Mouse (Mus musculus) left cerebral cortex, postnatal 25 days (tissue): ENCODE measurements around the gene Ano4. TPM values are rescaled to one million over a fixed set of nuclear protein-coding genes. Genes with fewer than 3 reads are reported as not detected.
"Not testable (repeated sequence)": the region's sequence is repeated elsewhere in the genome, so short reads cannot be mapped to it uniquely, and the experiment has no call there.

Experiments
- DNase-seq, 2 experiments: peaks; one replicate each; pipeline ENCODE4 v3.0.0; 2022; ENCODE audit warnings: low spot score in 2 of 2, mixed read lengths in 1 of 2
- intact Hi-C: fragments of 180-260 bp; cut with DNase I; formaldehyde crosslinking; loops from one replicate; pipeline ENCODE4 v1.15.1; 2025
- total RNA-seq, 2 experiments: library from RNA; stranded (reverse); gene quantifications; 2 replicates each; pipeline ENCODE4 v1.2.3; 2021

Ano4 gene
- total RNA-seq, 2 experiments from 2014 or later, result 18.6 to 20.9 TPM

DNA sequence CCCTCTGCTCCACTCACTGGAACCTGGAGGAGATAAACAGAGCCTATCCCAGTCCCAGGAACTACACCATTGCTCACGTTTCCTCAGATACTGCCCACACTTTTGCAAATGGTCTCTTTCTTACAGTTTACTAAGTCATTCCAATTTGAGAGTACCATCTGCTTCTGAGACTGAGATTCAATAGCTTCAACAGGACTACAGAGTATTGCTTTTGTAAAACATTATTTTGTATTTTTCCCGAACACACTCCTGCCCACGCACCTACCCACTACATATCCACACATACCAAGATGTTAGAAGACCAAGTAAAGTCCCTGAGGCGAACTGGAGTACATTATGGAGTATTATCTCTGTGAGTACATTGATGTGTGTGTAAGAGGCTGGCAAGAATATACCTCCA is 166.6 kb downstream of the Ano4 start:
- intact Hi-C loops, result no loop called here
- DNase-seq, result peak; percentile 54 to 83

DNA sequence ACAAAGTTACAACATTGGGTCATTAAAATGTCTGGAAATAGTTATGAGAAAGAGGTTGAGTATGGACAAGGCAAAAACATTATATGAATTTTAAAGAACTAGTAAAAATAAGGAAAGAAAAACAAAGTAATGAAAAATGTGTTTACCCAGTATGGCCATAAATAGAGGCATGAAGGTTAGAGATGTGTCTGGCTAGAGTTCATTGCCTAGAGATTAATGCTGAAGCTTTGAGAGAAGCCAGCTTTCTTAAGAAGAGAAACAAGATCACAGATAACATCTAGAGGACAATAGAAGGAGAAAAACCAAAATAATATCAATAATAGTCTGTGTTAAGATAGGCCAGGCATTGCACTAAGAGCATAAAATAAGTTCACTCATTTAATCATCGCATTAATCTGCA is 180.0 kb downstream of the Ano4 start:
- no peak for DNase-seq
- intact Hi-C loops, result no loop called here

GRCm38 (mm10) chr10:89155502-89155901 is 189.1 kb downstream of the Ano4 start:
- intact Hi-C loops, result no loop called here
- no peak for DNase-seq

DNA sequence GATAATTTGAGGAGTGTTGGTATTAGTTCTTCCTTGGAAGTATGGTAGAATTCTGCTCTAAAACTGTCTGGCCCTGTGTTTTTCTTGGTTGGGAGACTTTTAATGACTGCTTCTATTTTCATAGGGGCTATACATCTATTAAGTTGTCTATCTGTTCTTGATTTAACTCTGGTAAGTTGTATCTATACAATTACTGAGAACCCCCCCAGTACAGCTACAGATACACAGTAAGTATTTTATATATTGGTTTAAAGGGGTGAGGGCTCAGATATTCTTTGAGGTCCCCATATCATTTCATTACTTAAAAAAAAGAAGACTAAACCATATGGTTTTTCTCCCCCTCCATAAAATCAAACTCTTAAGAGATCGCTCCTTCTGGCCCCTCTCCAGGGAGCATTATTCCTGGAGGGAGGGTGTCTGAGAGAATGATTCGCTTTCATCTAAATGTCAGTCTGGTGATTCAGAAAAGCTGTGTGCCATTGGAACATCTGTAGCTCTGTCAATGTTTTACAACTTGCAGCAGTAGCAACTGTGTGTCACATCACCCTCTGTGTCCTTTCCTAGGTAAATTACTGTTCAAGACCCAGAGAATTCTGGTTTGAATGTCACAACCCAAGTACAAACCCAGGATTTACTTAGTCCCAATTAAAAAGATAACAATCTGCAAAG is 189.6 kb downstream of the Ano4 start:
- peak; percentile 8 to 45 for DNase-seq
- intact Hi-C loops, result no loop called here

GRCm38 (mm10) chr10:89149166-89149565 is 195.4 kb downstream of the Ano4 start:
- intact Hi-C loops, result no loop called here
- no peak for DNase-seq

DNA sequence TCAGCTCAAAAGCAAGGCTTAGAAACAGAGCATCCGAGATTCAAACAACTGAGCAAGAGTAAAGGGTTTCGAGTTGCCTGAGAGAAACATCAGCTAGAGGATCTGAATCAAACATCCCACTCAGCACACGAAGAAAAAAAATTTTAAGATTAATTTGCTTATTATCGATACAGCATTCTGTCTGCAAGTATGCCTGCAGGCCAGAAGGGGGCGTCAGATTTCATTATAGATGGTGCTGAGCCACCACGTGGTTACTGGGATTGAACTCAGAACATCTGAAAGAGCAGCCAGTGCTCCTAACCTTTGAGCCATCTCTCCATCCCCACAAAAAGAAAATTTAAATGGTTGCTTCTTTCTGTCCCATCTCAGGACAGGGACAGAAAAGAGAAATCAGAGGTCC is 223.2 kb downstream of the Ano4 start:
- intact Hi-C loops, result no loop called here
- DNase-seq, result no peak

GRCm38 (mm10) chr10:89114381-89114780 is 230.2 kb downstream of the Ano4 start:
- no peak for DNase-seq
- intact Hi-C loops, result no loop called here

DNA sequence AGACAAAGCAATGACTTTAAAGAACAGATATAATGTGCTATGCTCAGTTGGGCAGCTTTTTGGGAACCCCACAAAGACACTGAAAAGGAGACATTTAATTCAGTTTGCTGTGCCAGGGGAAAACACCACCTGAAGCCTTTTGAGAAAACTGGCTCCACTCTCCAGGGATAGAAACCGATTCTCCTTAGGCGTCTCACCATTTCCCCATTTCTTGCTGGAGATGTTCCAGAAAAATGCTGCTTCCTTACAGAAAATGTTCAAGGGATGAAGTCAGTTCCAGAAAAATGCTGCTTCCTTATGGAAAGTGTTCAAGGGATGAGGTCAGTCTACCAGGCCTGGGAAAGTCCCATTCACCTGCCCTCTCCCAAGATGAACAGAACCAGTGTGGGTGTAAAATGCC is 233.1 kb downstream of the Ano4 start:
- peak in 1 of 2 experiments; percentile 27 for DNase-seq
- intact Hi-C loops, result no loop called here

DNA sequence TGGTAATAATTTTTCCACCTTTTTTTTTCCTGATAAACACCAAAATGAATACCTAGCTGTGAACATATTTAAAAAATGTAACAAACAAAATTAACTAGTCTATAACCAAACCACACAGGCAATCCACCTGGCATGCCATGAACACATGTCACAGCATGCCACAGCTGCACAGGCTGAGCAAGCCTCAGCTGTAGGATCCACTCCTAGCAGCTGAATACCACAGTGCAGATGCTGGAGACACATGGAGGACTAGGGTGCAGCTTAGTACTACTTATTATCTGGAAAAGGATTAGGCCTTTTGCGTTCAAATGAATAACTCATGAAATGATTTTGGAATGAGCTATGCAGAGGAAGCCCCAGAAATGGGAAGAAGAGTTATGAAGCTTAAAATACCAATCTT is 233.6 kb downstream of the Ano4 start:
- intact Hi-C loops, result no loop called here
- no peak for DNase-seq

DNA sequence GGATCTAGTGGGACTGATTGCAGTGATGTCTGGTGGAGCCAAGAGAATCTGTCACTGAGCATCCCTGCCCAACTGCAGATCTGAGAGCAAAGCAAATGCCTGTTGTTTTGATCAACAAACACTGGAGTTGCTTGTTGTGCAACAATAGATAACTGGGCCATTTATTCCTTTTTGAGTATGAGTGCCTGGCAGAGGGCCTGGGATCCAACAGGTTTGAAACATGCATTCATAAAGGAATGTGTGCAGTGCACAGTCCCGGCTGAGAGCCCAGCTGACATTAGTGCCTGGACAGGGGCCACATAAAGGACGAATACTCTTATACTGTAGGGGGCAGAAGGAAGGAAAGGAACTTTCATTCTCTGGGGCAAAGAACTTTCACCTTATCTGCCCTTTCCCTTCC is 241.0 kb downstream of the Ano4 start:
- peak in 1 of 2 experiments; percentile 19 for DNase-seq
- intact Hi-C loops, result no loop called here

GRCm38 (mm10) chr10:89102025-89102424 is 242.5 kb downstream of the Ano4 start:
- intact Hi-C loops, result no loop called here
- DNase-seq, result no peak

- DNase-seq, result no peak
- intact Hi-C loops, result no loop called here
Observed at GRCm38 (mm10) chr10:89098183-89098582, 246.4 kb downstream of the Ano4 start.

GRCm38 (mm10) chr10:89092350-89093040 is 252.1 kb downstream of the Ano4 start:
- intact Hi-C loops, result no loop called here
- DNase-seq, result peak in 1 of 2 experiments; percentile 13

GRCm38 (mm10) chr10:89077447-89077846 is 267.1 kb downstream of the Ano4 start:
- intact Hi-C loops, result no loop called here
- peak in 1 of 2 experiments; percentile 61 for DNase-seq

DNA sequence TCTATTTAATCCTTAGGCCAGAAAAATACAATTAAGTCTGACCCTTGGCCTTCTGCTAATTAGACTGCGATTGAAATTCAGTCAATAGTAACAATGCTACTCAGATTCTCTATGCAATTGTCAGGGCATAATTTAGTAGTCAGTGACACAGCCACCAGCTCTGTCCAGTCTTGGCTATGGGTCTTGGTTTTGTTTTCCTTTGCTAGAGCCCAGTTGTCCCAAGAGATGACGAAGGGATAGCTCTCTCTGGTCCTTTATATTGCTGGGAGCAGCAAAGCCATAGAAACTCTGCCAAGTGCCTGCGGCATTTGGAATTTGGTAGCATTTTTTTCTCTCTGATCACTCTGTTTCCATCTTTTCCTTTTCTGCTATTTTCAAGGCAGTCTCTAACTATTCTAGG is 288.7 kb downstream of the Ano4 start:
- no peak for DNase-seq
- intact Hi-C loops, result no loop called here

GRCm38 (mm10) chr10:89044921-89045320 is 299.6 kb downstream of the Ano4 start:
- DNase-seq, intact Hi-C loops: not testable (repeated sequence)

DNA sequence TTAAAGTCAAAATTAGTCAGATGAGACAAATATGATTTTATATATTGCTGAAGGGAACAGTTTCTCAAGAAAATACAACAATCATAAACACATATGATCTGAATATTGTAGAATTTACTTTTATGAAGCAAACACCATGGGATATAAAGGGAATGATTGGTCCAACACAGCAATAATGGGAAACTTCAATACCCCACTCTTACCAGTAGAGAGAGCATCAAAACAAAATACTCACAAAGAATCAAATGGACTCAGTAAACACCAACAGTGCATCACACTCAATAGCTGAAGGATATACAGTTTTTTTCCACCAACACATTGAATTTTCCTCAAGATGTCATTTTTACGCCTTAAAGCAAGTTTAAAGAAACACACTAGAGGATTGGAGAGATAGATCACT is 300.4 kb downstream of the Ano4 start:
- intact Hi-C loops, result no loop called here
- no peak for DNase-seq

DNA sequence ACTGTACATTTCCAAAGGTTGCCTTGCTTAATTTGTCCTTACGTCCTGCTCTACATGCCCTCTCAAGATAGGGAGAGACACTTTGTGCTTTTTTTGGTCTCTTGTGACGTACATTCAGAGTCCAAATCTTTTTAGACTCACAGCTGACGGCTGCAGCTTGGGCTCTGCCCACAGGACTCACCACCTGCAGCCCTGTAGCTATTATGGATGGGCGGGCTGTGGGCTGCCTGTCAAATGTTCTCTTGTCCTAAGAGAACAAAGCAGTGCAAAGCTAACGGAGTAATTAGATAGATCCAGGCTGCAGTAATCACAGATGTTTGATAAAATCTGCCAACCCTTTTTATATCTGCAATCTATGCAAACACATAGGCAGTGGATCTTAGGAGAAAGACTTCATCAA is 325.6 kb downstream of the Ano4 start:
- intact Hi-C loops, result no loop called here
- DNase-seq, result peak; percentile 7 to 70

DNA sequence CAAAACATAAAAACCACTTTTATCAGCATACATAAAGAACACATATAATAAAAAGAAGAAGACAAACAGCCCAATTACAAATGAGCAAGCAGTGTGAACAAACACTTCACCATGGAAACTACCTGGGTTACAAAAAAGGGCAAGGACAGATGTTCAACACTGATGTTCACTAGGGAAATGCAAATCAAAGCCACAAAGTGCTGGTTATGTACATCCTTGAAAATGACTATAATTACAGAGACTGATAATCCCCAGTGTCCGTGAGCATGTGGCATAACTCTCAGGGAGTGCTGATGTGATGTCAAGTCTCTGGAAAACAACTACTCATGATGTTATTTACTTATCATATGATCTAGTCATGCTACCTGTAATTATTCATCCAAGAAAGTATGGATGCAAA is 336.3 kb downstream of the Ano4 start:
- intact Hi-C loops, result no loop called here
- DNase-seq, result no peak

DNA sequence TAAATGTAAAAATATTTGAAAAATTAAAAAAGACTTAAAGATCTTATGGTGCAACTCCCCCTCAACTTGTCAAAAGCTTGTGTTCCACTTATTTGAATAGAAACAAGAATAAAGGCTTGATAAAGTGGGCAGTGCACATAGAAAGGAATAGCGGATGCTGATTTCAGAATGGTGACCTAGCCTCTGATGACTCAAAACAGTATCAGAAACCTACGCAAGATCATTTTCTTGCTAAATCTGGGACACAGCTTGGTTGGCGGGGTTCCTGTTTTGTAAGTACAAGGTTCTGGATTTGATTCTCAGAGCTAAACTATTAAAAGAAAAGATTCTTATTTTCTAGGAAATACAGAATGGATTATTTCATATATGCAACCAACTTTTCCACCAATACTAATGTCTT is 340.0 kb downstream of the Ano4 start:
- intact Hi-C loops, result no loop called here
- DNase-seq, result peak in 1 of 2 experiments; percentile 43

GRCm38 (mm10) chr10:88986925-88987324 is 357.6 kb downstream of the Ano4 start:
- intact Hi-C loops, result no loop called here
- no peak for DNase-seq
